Comparison of ENCODE assay signal across 8 mouse cellular contexts in genomic region chr5:8422932-8423928, GRCm38 (mm10). TPM values are rescaled to one million over a fixed set of nuclear protein-coding genes. Genes with fewer than 3 reads are reported as not detected.
DNase-seq lines count a peak whose midpoint lies in the region; ATAC-seq and TF ChIP-seq lines count a peak whose summit lies in the region.

No protein-coding gene starts in this region.

- H3K9ac ChIP-seq in heart, embryonic 11.5 days (ENCODE audit: low read depth, low read length) = peak overlapping the region; percentile 90
- peak overlapping the region; percentile 90 for H3K9ac ChIP-seq in embryonic facial prominence, embryonic 14.5 days (ENCODE audit: low read depth, low read length)
- H3K9ac ChIP-seq in intestine, embryonic 14.5 days (ENCODE audit: low read length) = peak overlapping the region; percentile 89

- ATAC-seq in heart, embryonic 11.5 days (replicated peaks; ENCODE audit: insufficient number of reproducible peaks, low FRiP score, low TSS enrichment) = no peak
- peak; percentile 64 for ATAC-seq in G1E (ENCODE audit: extremely low read depth, insufficient number of reproducible peaks, low FRiP score, poor library complexity, severe bottlenecking)
- ATAC-seq in embryonic facial prominence, embryonic 14.5 days (ENCODE audit: low read depth) = no peak
- ATAC-seq in intestine, embryonic 14.5 days (replicated peaks; ENCODE audit: low FRiP score, low TSS enrichment, low read depth) = no peak
- ATAC-seq in megakaryocyte-erythroid progenitor cell, adult 5-6 weeks (replicated peaks; ENCODE audit: low FRiP score, low TSS enrichment, poor library complexity, severe bottlenecking) = peak; percentile 46; the same call in 1 of the 2 replicates

- H3K27me3 ChIP-seq in heart, embryonic 11.5 days (ENCODE audit: control insufficient read depth, insufficient read depth, low read length) = no peaks in the 10 kb centered on the region
- no peaks in the 10 kb centered on the region for H3K27me3 ChIP-seq in G1E (ENCODE audit: insufficient read depth, low read length)
- no peaks in the 10 kb centered on the region for H3K27me3 ChIP-seq in embryonic facial prominence, embryonic 14.5 days (replicated peaks; ENCODE audit: control insufficient read depth, insufficient read depth, low read length)
- no peaks in the 10 kb centered on the region for H3K27me3 ChIP-seq in intestine, embryonic 14.5 days (replicated peaks; ENCODE audit: control insufficient read depth, insufficient read depth, low read length)

- TF ChIP-seq CTCF in G1E (IDR thresholded peaks at IDR 0.05; ENCODE audit: low read depth, low read length) = no peak

- intact Hi-C loops in heart, postnatal 14 days (cut with DNase I) = no loop called here

- H3K36me3 ChIP-seq in heart, embryonic 11.5 days (ENCODE audit: control insufficient read depth, insufficient read depth, low read length) = no peaks in the 10 kb centered on the region
- peaks cover 29% of the 10 kb centered on the region for H3K36me3 ChIP-seq in G1E (replicated peaks)
- peaks cover 13% of the 10 kb centered on the region for H3K36me3 ChIP-seq in embryonic facial prominence, embryonic 14.5 days (ENCODE audit: control insufficient read depth, insufficient read depth, low read length)
- peaks cover 13% of the 10 kb centered on the region; the same call in 1 of the 2 replicates for H3K36me3 ChIP-seq in intestine, embryonic 14.5 days (ENCODE audit: control insufficient read depth, insufficient read depth, low read length)

- peak overlapping the region; percentile 77 for H3K4me2 ChIP-seq in heart, embryonic 11.5 days
- H3K4me2 ChIP-seq in embryonic facial prominence, embryonic 14.5 days (ENCODE audit: low read depth, low read length) = peak overlapping the region; percentile 81
- H3K4me2 ChIP-seq in intestine, embryonic 14.5 days (ENCODE audit: low read length) = peak overlapping the region; percentile 83

- WGBS in heart, embryonic 11.5 days (ENCODE audit: insufficient replicate concordance) = under 1% methylated on average over 40 of the region's 40 CpGs
- under 1% methylated on average over 28 of the region's 40 CpGs for WGBS in embryonic facial prominence, embryonic 14.5 days
- WGBS in intestine, embryonic 14.5 days = 2% methylated on average over 36 of the region's 40 CpGs

- no peak for DNase-seq in heart, postnatal 14 days
- peak; percentile 23 for DNase-seq in G1E (ENCODE audit: low spot score)
- peak; percentile 45 for DNase-seq in embryonic facial prominence, embryonic 14.5 days (ENCODE audit: low spot score)
- no peak for DNase-seq in intestine, embryonic 14.5 days (ENCODE audit: low spot score)
- no peak for DNase-seq in right cerebral cortex, adult 2 months (ENCODE audit: low spot score in 2 of 2)
- DNase-seq in adrenal gland, postnatal 4 days (ENCODE audit: low spot score in 2 of 2) = no peak

- H3K4me3 ChIP-seq in heart, embryonic 11.5 days (ENCODE audit: low read depth, low read length) = peak overlapping the region; percentile 69
- H3K4me3 ChIP-seq in G1E (ENCODE audit: low read depth, low read length) = peak overlapping the region; percentile 90
- H3K4me3 ChIP-seq in embryonic facial prominence, embryonic 14.5 days (ENCODE audit: low read depth, low read length) = peak overlapping the region; percentile 88
- H3K4me3 ChIP-seq in intestine, embryonic 14.5 days (ENCODE audit: low read depth, low read length) = peak overlapping the region; percentile 73

- H3K4me1 ChIP-seq in heart, embryonic 11.5 days (ENCODE audit: control insufficient read depth, insufficient read depth, low read length) = 0 out of 2 replicates have a peak, but pooled peaks cover 4% of the 10 kb centered on the region
- H3K4me1 ChIP-seq in G1E (ENCODE audit: insufficient read depth, low read depth, low read length) = peaks cover 16% of the 10 kb centered on the region
- H3K4me1 ChIP-seq in embryonic facial prominence, embryonic 14.5 days (ENCODE audit: control insufficient read depth, insufficient read depth, low read length) = peaks cover 10% of the 10 kb centered on the region; the same call in 1 of the 2 replicates
- peaks cover 8% of the 10 kb centered on the region; the same call in 1 of the 2 replicates for H3K4me1 ChIP-seq in intestine, embryonic 14.5 days (replicated peaks; ENCODE audit: control insufficient read depth, insufficient read depth, low read length)

- no peaks in the 10 kb centered on the region for H3K9me3 ChIP-seq in heart, embryonic 11.5 days (replicated peaks; ENCODE audit: control insufficient read depth, low read length)
- no peaks in the 10 kb centered on the region for H3K9me3 ChIP-seq in G1E (replicated peaks)
- H3K9me3 ChIP-seq in embryonic facial prominence, embryonic 14.5 days (ENCODE audit: control insufficient read depth, low read length) = no peaks in the 10 kb centered on the region
- no peaks in the 10 kb centered on the region for H3K9me3 ChIP-seq in intestine, embryonic 14.5 days (ENCODE audit: control insufficient read depth, low read length)

- peak overlapping the region; percentile 22 for H3K27ac ChIP-seq in heart, embryonic 11.5 days (ENCODE audit: low read depth, low read length)
- H3K27ac ChIP-seq in embryonic facial prominence, embryonic 14.5 days (replicated peaks; ENCODE audit: low read depth, low read length) = peak overlapping the region; percentile 75
- 0 out of 2 replicates have a peak overlapping the region, but pooled peaks have one; percentile 88 for H3K27ac ChIP-seq in intestine, embryonic 14.5 days (ENCODE audit: low read depth)

RNA-seq across cellular contexts. Expression of gene Slc25a40, which starts 0.6 kb away (rescaled TPM):
- 15.1 and 15.2 TPM in 2 replicates for polyA plus RNA-seq in heart, embryonic 11.5 days (2014; fragmentation: Nextera tagmentation; extraction: Ambion mirVana)
- total RNA-seq in heart, postnatal 14 days (2021) = 1 to 10 TPM; 7.9 to 8.9 TPM
- 44.3 and 44.7 TPM in 2 replicates for total RNA-seq in G1E (2014; fragmentation: Nextera tagmentation)
- total RNA-seq in G1E (2017) = 18.9 and 23.6 TPM in 2 replicates
- 1.3 and 1.6 TPM in 2 replicates for polyA plus RNA-seq in G1E (2012)
- 12.9 and 13.1 TPM in 2 replicates for polyA plus RNA-seq in embryonic facial prominence, embryonic 14.5 days (2014; fragmentation: Nextera tagmentation; extraction: Ambion mirVana)
- 10.2 and 11.0 TPM in 2 replicates for polyA plus RNA-seq in intestine, embryonic 14.5 days (2014; fragmentation: Nextera tagmentation; extraction: Ambion mirVana)
- total RNA-seq in megakaryocyte-erythroid progenitor cell, adult 5-6 weeks (2014; fragmentation: Nextera tagmentation) = 24.3 and 28.0 TPM in 2 replicates
- 8.1 and 10.7 TPM in 2 replicates for total RNA-seq in megakaryocyte-erythroid progenitor cell, adult 5-6 weeks (2017)
- 10 to 100 TPM; 13.5 to 15.8 TPM for total RNA-seq in adrenal gland, postnatal 4 days (2021)

RNA-seq across cellular contexts. Expression of gene Dbf4, which starts 0.7 kb away (rescaled TPM):
- polyA plus RNA-seq in heart, embryonic 11.5 days (2014; fragmentation: Nextera tagmentation; extraction: Ambion mirVana) = 42.5 and 44.4 TPM in 2 replicates
- total RNA-seq in heart, postnatal 14 days (2021) = 1 to 10 TPM; 3.0 to 4.3 TPM
- total RNA-seq in G1E (2014; fragmentation: Nextera tagmentation) (141 and 174 TPM in 2 replicates), G1E (2017) (121 and 139 TPM in 2 replicates)
- 32.6 and 36.0 TPM in 2 replicates for polyA plus RNA-seq in G1E (2012)
- polyA plus RNA-seq in embryonic facial prominence, embryonic 14.5 days (2014; fragmentation: Nextera tagmentation; extraction: Ambion mirVana) = 36.6 and 37.4 TPM in 2 replicates
- polyA plus RNA-seq in intestine, embryonic 14.5 days (2014; fragmentation: Nextera tagmentation; extraction: Ambion mirVana) = 47.2 and 54.7 TPM in 2 replicates
- total RNA-seq in megakaryocyte-erythroid progenitor cell, adult 5-6 weeks (2014; fragmentation: Nextera tagmentation) = 59.5 and 61.9 TPM in 2 replicates
- 71.9 and 80.9 TPM in 2 replicates for total RNA-seq in megakaryocyte-erythroid progenitor cell, adult 5-6 weeks (2017)
- total RNA-seq in adrenal gland, postnatal 4 days (2021) = 10 to 100 TPM; 21.9 to 24.3 TPM

RNA-seq across cellular contexts. Expression of gene Adam22, which starts 55.3 kb away (rescaled TPM):
- 6.1 and 7.8 TPM in 2 replicates for polyA plus RNA-seq in heart, embryonic 11.5 days (2014; fragmentation: Nextera tagmentation; extraction: Ambion mirVana)
- total RNA-seq in heart, postnatal 14 days (2021) = 1 to 10 TPM; 4.2 to 4.5 TPM
- total RNA-seq in G1E (2014; fragmentation: Nextera tagmentation) = 0.30 TPM in 1 of 2 replicates, not detected in the other
- total RNA-seq in G1E (2017) = 0.06 and 0.27 TPM in 2 replicates
- polyA plus RNA-seq in G1E (2012) = not detected in 2 replicates
- polyA plus RNA-seq in embryonic facial prominence, embryonic 14.5 days (2014; fragmentation: Nextera tagmentation; extraction: Ambion mirVana) = 14.8 and 15.0 TPM in 2 replicates
- 10.5 and 11.0 TPM in 2 replicates for polyA plus RNA-seq in intestine, embryonic 14.5 days (2014; fragmentation: Nextera tagmentation; extraction: Ambion mirVana)
- total RNA-seq in megakaryocyte-erythroid progenitor cell, adult 5-6 weeks (2014; fragmentation: Nextera tagmentation) = 0.17 TPM in 1 of 2 replicates, not detected in the other
- 0.33 and 1.4 TPM in 2 replicates for total RNA-seq in megakaryocyte-erythroid progenitor cell, adult 5-6 weeks (2017)
- total RNA-seq in adrenal gland, postnatal 4 days (2021) = 10 to 100 TPM in 1 of 2 experiments, 1 to 10 TPM in 1; 9.3 to 10.6 TPM

Comparison
In these comparisons a context has a peak if more than half of its experiments do, and no peak if none do; other contexts are left out.
1. ATAC-seq: peak in G1E (single experiment) and megakaryocyte-erythroid progenitor cell, adult 5-6 weeks (single experiment); none in heart, embryonic 11.5 days (single experiment), embryonic facial prominence, embryonic 14.5 days (single experiment) and intestine, embryonic 14.5 days (single experiment).
2. H3K27ac ChIP-seq: peak in every context shown above with its lines; median percentile 88 in intestine, embryonic 14.5 days; 75 in embryonic facial prominence, embryonic 14.5 days; 22 in heart, embryonic 11.5 days.
3. DNase-seq: peak in G1E (single experiment) and embryonic facial prominence, embryonic 14.5 days (single experiment); none in heart, postnatal 14 days (0 of 2), intestine, embryonic 14.5 days (single experiment), right cerebral cortex, adult 2 months (0 of 2) and adrenal gland, postnatal 4 days (0 of 2).
4. RNA of gene Dbf4, which starts 0.7 kb away (total RNA-seq): 121 to 174 TPM in G1E, 59.5 to 80.9 TPM in megakaryocyte-erythroid progenitor cell, adult 5-6 weeks and 21.9 to 24.3 TPM in adrenal gland, postnatal 4 days; 3.0 to 4.3 TPM in heart, postnatal 14 days; every median in the first group is over 4 times any median in the second.
5. Peak in every context shown above with its lines, with median percentiles within 50 percentile points of each other: H3K4me2 ChIP-seq, H3K4me3 ChIP-seq and H3K9ac ChIP-seq.